16 mouse cellular contexts compared by ENCODE assay signal in genomic region chr5:130319783-130320182, GRCm38 (mm10). TPM values are rescaled to one million over a fixed set of nuclear protein-coding genes. Genes with fewer than 3 reads are reported as not detected.
DNase-seq lines count a peak whose midpoint lies in the region; ATAC-seq and TF ChIP-seq lines count a peak whose summit lies in the region.
"Had no signal": no experiment of that assay in that cellular context is flagged by ENCODE, and none has a peak within 500 bp of the region (broad histone marks: within the 10 kb centered on the region; RNA-seq: fewer than 3 reads in every experiment).

No protein-coding gene starts in this region.

- no peaks in the 10 kb centered on the region for H3K4me1 ChIP-seq in hindbrain, postnatal 0 days (ENCODE audit: insufficient read depth, low read length)
- no peaks in the 10 kb centered on the region for H3K4me1 ChIP-seq in hindbrain, embryonic 11.5 days (replicated peaks; ENCODE audit: control insufficient read depth, insufficient read depth, low read length)
- no peaks in the 10 kb centered on the region for H3K4me1 ChIP-seq in midbrain, postnatal 0 days (ENCODE audit: insufficient read depth, low read length)
- no peaks in the 10 kb centered on the region for H3K4me1 ChIP-seq in midbrain, embryonic 11.5 days (ENCODE audit: control insufficient read depth, insufficient read depth, low read length)
- H3K4me1 ChIP-seq: embryonic facial prominence, embryonic 15.5 days; forebrain, embryonic 10.5 days; forebrain, embryonic 12.5 days had no signal

- 0 out of 2 replicates have a peak, but pooled peaks have one; percentile 8 for TF ChIP-seq CTCF in hindbrain, postnatal 0 days (IDR thresholded peaks at IDR 0.05; ENCODE audit: low read depth)
- peak; percentile 16; the same call in 1 of the 2 replicates for TF ChIP-seq CTCF in midbrain, postnatal 0 days (IDR thresholded peaks at IDR 0.05)

- H3K27ac ChIP-seq in hindbrain, postnatal 0 days: no peak overlapping the region
- no peak overlapping the region for H3K27ac ChIP-seq in hindbrain, embryonic 11.5 days (ENCODE audit: low read depth, low read length)
- no peak overlapping the region for H3K27ac ChIP-seq in midbrain, postnatal 0 days (ENCODE audit: low read depth, low read length)
- H3K27ac ChIP-seq in midbrain, embryonic 11.5 days (ENCODE audit: low read depth, low read length): no peak overlapping the region
- H3K27ac ChIP-seq: embryonic facial prominence, embryonic 13.5 days; embryonic facial prominence, embryonic 15.5 days; forebrain, embryonic 10.5 days; forebrain, embryonic 12.5 days had no signal

- ATAC-seq in hindbrain, postnatal 0 days: no peak
- ATAC-seq in hindbrain, embryonic 11.5 days (ENCODE audit: low FRiP score): no peak
- ATAC-seq in midbrain, postnatal 0 days (ENCODE audit: low FRiP score): no peak
- ATAC-seq in midbrain, embryonic 11.5 days (ENCODE audit: low FRiP score): no peak
- ATAC-seq: forebrain, embryonic 14.5 days; forebrain, embryonic 16.5 days had no signal

- no peak overlapping the region for H3K4me2 ChIP-seq in hindbrain, postnatal 0 days (ENCODE audit: low read depth, low read length)
- no peak overlapping the region for H3K4me2 ChIP-seq in hindbrain, embryonic 11.5 days (replicated peaks; ENCODE audit: low read depth, low read length)
- no peak overlapping the region for H3K4me2 ChIP-seq in midbrain, postnatal 0 days (ENCODE audit: low read depth, low read length, poor library complexity, severe bottlenecking)
- H3K4me2 ChIP-seq in midbrain, embryonic 11.5 days: no peak overlapping the region
- H3K4me2 ChIP-seq: embryonic facial prominence, embryonic 13.5 days; embryonic facial prominence, embryonic 15.5 days; forebrain, embryonic 12.5 days had no signal

- no peak overlapping the region for H3K4me3 ChIP-seq in hindbrain, postnatal 0 days (ENCODE audit: low read length)
- H3K4me3 ChIP-seq in hindbrain, embryonic 11.5 days (ENCODE audit: low read depth, low read length): no peak overlapping the region
- no peak overlapping the region for H3K4me3 ChIP-seq in midbrain, postnatal 0 days (ENCODE audit: low read depth, low read length)
- no peak overlapping the region for H3K4me3 ChIP-seq in midbrain, embryonic 11.5 days (ENCODE audit: low read depth, low read length)
- H3K4me3 ChIP-seq: embryonic facial prominence, embryonic 13.5 days; embryonic facial prominence, embryonic 15.5 days; erythroblast, embryonic 14.5 days; forebrain, embryonic 10.5 days; forebrain, embryonic 12.5 days had no signal

- no peaks in the 10 kb centered on the region for H3K9me3 ChIP-seq in hindbrain, postnatal 0 days (ENCODE audit: low read length)
- no peaks in the 10 kb centered on the region for H3K9me3 ChIP-seq in hindbrain, embryonic 11.5 days (ENCODE audit: control insufficient read depth, low read length)
- H3K9me3 ChIP-seq in midbrain, postnatal 0 days (ENCODE audit: low read length): no peaks in the 10 kb centered on the region
- 0 out of 2 replicates have a peak, but pooled peaks cover 2% of the 10 kb centered on the region for H3K9me3 ChIP-seq in midbrain, embryonic 11.5 days (ENCODE audit: control insufficient read depth, low read length)
- H3K9me3 ChIP-seq: embryonic facial prominence, embryonic 15.5 days had no signal

- DNase-seq in cerebellum, postnatal 10 days: peak; percentile 60 to 62
- DNase-seq in cerebellum, adult 11-12 months: no peak
- no peak for DNase-seq in hindbrain, postnatal 0 days (ENCODE audit: low spot score)
- DNase-seq in hindbrain, embryonic 11.5 days (ENCODE audit: low spot score): no peak
- no peak for DNase-seq in midbrain, postnatal 0 days (ENCODE audit: low spot score)
- DNase-seq in midbrain, embryonic 11.5 days (ENCODE audit: low spot score, missing footprints): no peak

- no peaks in the 10 kb centered on the region for H3K36me3 ChIP-seq in hindbrain, postnatal 0 days (ENCODE audit: insufficient read depth, low read length)
- no peaks in the 10 kb centered on the region for H3K36me3 ChIP-seq in hindbrain, embryonic 11.5 days (ENCODE audit: control insufficient read depth, insufficient read depth, low read length)
- 0 out of 2 replicates have a peak, but pooled peaks cover 5% of the 10 kb centered on the region for H3K36me3 ChIP-seq in midbrain, postnatal 0 days (ENCODE audit: insufficient read depth, low read length)
- no peaks in the 10 kb centered on the region for H3K36me3 ChIP-seq in midbrain, embryonic 11.5 days (ENCODE audit: control insufficient read depth, insufficient read depth, low read length)

- H3K27me3 ChIP-seq in hindbrain, postnatal 0 days (ENCODE audit: insufficient read depth, low read length): no peaks in the 10 kb centered on the region
- no peaks in the 10 kb centered on the region for H3K27me3 ChIP-seq in hindbrain, embryonic 11.5 days (ENCODE audit: control insufficient read depth, insufficient read depth, low read length)
- H3K27me3 ChIP-seq in midbrain, postnatal 0 days (ENCODE audit: insufficient read depth, low read length): no peaks in the 10 kb centered on the region
- no peaks in the 10 kb centered on the region for H3K27me3 ChIP-seq in midbrain, embryonic 11.5 days (ENCODE audit: control insufficient read depth, insufficient read depth, low read length)
- H3K27me3 ChIP-seq: embryonic facial prominence, embryonic 13.5 days; embryonic facial prominence, embryonic 15.5 days; forebrain, embryonic 12.5 days had no signal

- 91% methylated on average over 5 of the region's 5 CpGs for WGBS in hindbrain, postnatal 0 days
- WGBS in hindbrain, embryonic 11.5 days: 93% methylated on average over 5 of the region's 5 CpGs
- 94% methylated on average over 5 of the region's 5 CpGs for WGBS in midbrain, postnatal 0 days
- 94% methylated on average over 5 of the region's 5 CpGs for WGBS in midbrain, embryonic 11.5 days

- H3K9ac ChIP-seq in hindbrain, postnatal 0 days (replicated peaks; ENCODE audit: low read length): no peak overlapping the region
- no peak overlapping the region for H3K9ac ChIP-seq in hindbrain, embryonic 11.5 days (ENCODE audit: low read depth, low read length)
- no peak overlapping the region for H3K9ac ChIP-seq in midbrain, postnatal 0 days (replicated peaks; ENCODE audit: low read length, poor library complexity, severe bottlenecking)
- no peak overlapping the region for H3K9ac ChIP-seq in midbrain, embryonic 11.5 days (ENCODE audit: low read length)
- H3K9ac ChIP-seq: embryonic facial prominence, embryonic 13.5 days; embryonic facial prominence, embryonic 15.5 days; forebrain, embryonic 12.5 days had no signal

RNA-seq across cellular contexts. Expression of gene Caln1, which starts 49.5 kb away (rescaled TPM):
- 52.0 and 55.9 TPM in 2 replicates for total RNA-seq in hindbrain, postnatal 0 days (2014; rRNA removed)
- polyA plus RNA-seq in hindbrain, postnatal 0 days (2015; fragmentation: Nextera tagmentation; extraction: Ambion mirVana): 55.0 and 55.4 TPM in 2 replicates
- polyA plus RNA-seq in hindbrain, embryonic 11.5 days (2014; fragmentation: Nextera tagmentation; extraction: Ambion mirVana): 1.2 and 1.7 TPM in 2 replicates
- 49.2 and 50.2 TPM in 2 replicates for total RNA-seq in midbrain, postnatal 0 days (2014; rRNA removed)
- polyA plus RNA-seq in midbrain, postnatal 0 days (2015; fragmentation: Nextera tagmentation; extraction: Ambion mirVana): 43.7 and 46.4 TPM in 2 replicates
- 0.34 and 0.47 TPM in 2 replicates for polyA plus RNA-seq in midbrain, embryonic 11.5 days (2014; fragmentation: Nextera tagmentation; extraction: Ambion mirVana)
- total RNA-seq: common myeloid progenitor, adult 5-6 weeks; ES-E14; MEL had no signal

Comparison
In these comparisons a context has a peak if more than half of its experiments do, and no peak if none do; other contexts are left out.
1. DNase-seq: peak in cerebellum, postnatal 10 days (2 of 2); none in cerebellum, adult 11-12 months (single experiment), hindbrain, postnatal 0 days (single experiment), hindbrain, embryonic 11.5 days (single experiment), midbrain, postnatal 0 days (single experiment) and midbrain, embryonic 11.5 days (single experiment).
2. RNA of gene Caln1, which starts 49.5 kb away (polyA plus RNA-seq): 55.0 to 55.4 TPM in hindbrain, postnatal 0 days and 43.7 to 46.4 TPM in midbrain, postnatal 0 days; 1.2 to 1.7 TPM in hindbrain, embryonic 11.5 days and 0.34 to 0.47 TPM in midbrain, embryonic 11.5 days; every median in the first group is over 10 times any median in the second.